Mouse (Mus musculus) liver, adult 2 months (tissue): Measurements from ENCODE around the gene Stfa3.

ENCODE experiments used
- CTCF ChIP-seq: fragments of 200-500 bp; IDR thresholded peaks from 2 replicates; pipeline ENCODE4 v1.5.1; 2011; ENCODE audit warnings: low read depth, low read length, control low read depth
- POLR2A ChIP-seq: fragments of 200-500 bp; IDR thresholded peaks from 2 replicates; pipeline ENCODE4 v1.6.1; 2011; ENCODE audit warnings: low read length, control low read depth; ENCODE audit not compliant: insufficient read depth; ENCODE audit errors: extremely low read depth

- TF ChIP-seq CTCF: no peak
- no peak for TF ChIP-seq POLR2A
Measured at GRCm38 (mm10) chr16:36492420-36492819, 37.2 kb upstream of the Stfa3 start.
